Mouse (Mus musculus): ENCODE data around the gene 4930432M17Rik. TPM values are rescaled to one million over a fixed set of nuclear protein-coding genes. Genes with fewer than 3 reads are reported as not detected.

4930432M17Rik gene
- polyA plus RNA-seq, 1 experiment, result not detected

- no peaks in the 10 kb centered on the region for H3K9me3 ChIP-seq (replicated peaks; ENCODE audit: control insufficient read depth, insufficient read depth, low read length, poor library complexity, severe bottlenecking)
- H3K9ac ChIP-seq (ENCODE audit: low read depth, poor library complexity, severe bottlenecking), result no peak overlapping the region
- no peak overlapping the region for H3K4me3 ChIP-seq (ENCODE audit: low read depth, low read length)
- TF ChIP-seq EP300 (IDR thresholded peaks at IDR 0.05; ENCODE audit: insufficient read depth, low read depth, low read length), result no peak
- no peak for TF ChIP-seq POLR2A (IDR thresholded peaks at IDR 0.05; ENCODE audit: insufficient read depth, low read length)
- no peak for TF ChIP-seq CTCF (IDR thresholded peaks at IDR 0.05; ENCODE audit: low read depth, low read length)
- no peak overlapping the region for H3K27ac ChIP-seq (ENCODE audit: insufficient read depth, low read length)
- no peaks in the 10 kb centered on the region for H3K27me3 ChIP-seq (ENCODE audit: control insufficient read depth, insufficient read depth, low read length, poor library complexity, severe bottlenecking)
- no peaks in the 10 kb centered on the region for H3K36me3 ChIP-seq (ENCODE audit: control insufficient read depth, insufficient read depth, low read length, poor library complexity, severe bottlenecking)
- no peaks in the 10 kb centered on the region for H3K4me1 ChIP-seq (ENCODE audit: control insufficient read depth, insufficient read depth, low read length)
Measured at GRCm38 (mm10) chr3:121679443-121679842, 8.9 kb downstream of the 4930432M17Rik start.

- Histone ChIP-seq H3K9ac (ENCODE audit: low read depth, poor library complexity, severe bottlenecking) (no peak overlapping the region), H3K4me1 (ENCODE audit: control insufficient read depth, insufficient read depth, low read length) (no peaks in the 10 kb centered on the region), H3K36me3 (ENCODE audit: control insufficient read depth, insufficient read depth, low read length, poor library complexity, severe bottlenecking) (no peaks in the 10 kb centered on the region), H3K27ac (ENCODE audit: insufficient read depth, low read length) (no peak overlapping the region), H3K9me3 (replicated peaks; ENCODE audit: control insufficient read depth, insufficient read depth, low read length, poor library complexity, severe bottlenecking) (no peaks in the 10 kb centered on the region), H3K4me3 (ENCODE audit: low read depth, low read length) (no peak overlapping the region), H3K27me3 (ENCODE audit: control insufficient read depth, insufficient read depth, low read length, poor library complexity, severe bottlenecking) (no peaks in the 10 kb centered on the region)
- no peak for TF ChIP-seq EP300 (IDR thresholded peaks at IDR 0.05; ENCODE audit: insufficient read depth, low read depth, low read length)
- TF ChIP-seq CTCF (IDR thresholded peaks at IDR 0.05; ENCODE audit: low read depth, low read length), result no peak
- no peak for TF ChIP-seq POLR2A (IDR thresholded peaks at IDR 0.05; ENCODE audit: insufficient read depth, low read length)
Measured at GRCm38 (mm10) chr3:121680187-121680586, 9.6 kb downstream of the 4930432M17Rik start.

GRCm38 (mm10) chr3:121682439-121683411 is 12.2 kb downstream of the 4930432M17Rik start:
- Histone ChIP-seq H3K4me1 (ENCODE audit: control insufficient read depth, insufficient read depth, low read length) (no peaks in the 10 kb centered on the region), H3K27ac (ENCODE audit: insufficient read depth, low read length) (no peak overlapping the region), H3K36me3 (ENCODE audit: control insufficient read depth, insufficient read depth, low read length, poor library complexity, severe bottlenecking) (no peaks in the 10 kb centered on the region), H3K9ac (ENCODE audit: low read depth, poor library complexity, severe bottlenecking) (no peak overlapping the region), H3K9me3 (replicated peaks; ENCODE audit: control insufficient read depth, insufficient read depth, low read length, poor library complexity, severe bottlenecking) (no peaks in the 10 kb centered on the region), H3K27me3 (ENCODE audit: control insufficient read depth, insufficient read depth, low read length, poor library complexity, severe bottlenecking) (no peaks in the 10 kb centered on the region), H3K4me3 (ENCODE audit: low read depth, low read length) (no peak overlapping the region)
- TF ChIP-seq EP300 (IDR thresholded peaks at IDR 0.05; ENCODE audit: insufficient read depth, low read depth, low read length), result no peak
- TF ChIP-seq POLR2A (IDR thresholded peaks at IDR 0.05; ENCODE audit: insufficient read depth, low read length), result no peak
- no peak for TF ChIP-seq CTCF (IDR thresholded peaks at IDR 0.05; ENCODE audit: low read depth, low read length)

- Histone ChIP-seq H3K9me3 (replicated peaks; ENCODE audit: control insufficient read depth, insufficient read depth, low read length, poor library complexity, severe bottlenecking) (no peaks in the 10 kb centered on the region), H3K27me3 (ENCODE audit: control insufficient read depth, insufficient read depth, low read length, poor library complexity, severe bottlenecking) (no peaks in the 10 kb centered on the region), H3K27ac (ENCODE audit: insufficient read depth, low read length) (no peak overlapping the region), H3K4me3 (ENCODE audit: low read depth, low read length) (no peak overlapping the region), H3K4me1 (ENCODE audit: control insufficient read depth, insufficient read depth, low read length) (no peaks in the 10 kb centered on the region), H3K36me3 (ENCODE audit: control insufficient read depth, insufficient read depth, low read length, poor library complexity, severe bottlenecking) (no peaks in the 10 kb centered on the region), H3K9ac (ENCODE audit: low read depth, poor library complexity, severe bottlenecking) (no peak overlapping the region)
- TF ChIP-seq POLR2A (IDR thresholded peaks at IDR 0.05; ENCODE audit: insufficient read depth, low read length) (no peak), EP300 (IDR thresholded peaks at IDR 0.05; ENCODE audit: insufficient read depth, low read depth, low read length) (no peak), CTCF (IDR thresholded peaks at IDR 0.05; ENCODE audit: low read depth, low read length) (no peak)
Measured at GRCm38 (mm10) chr3:121684552-121684951, 14.0 kb downstream of the 4930432M17Rik start.

GRCm38 (mm10) chr3:121684963-121685362 is 14.4 kb downstream of the 4930432M17Rik start:
- H3K9me3 ChIP-seq (replicated peaks; ENCODE audit: control insufficient read depth, insufficient read depth, low read length, poor library complexity, severe bottlenecking), result no peaks in the 10 kb centered on the region
- no peak overlapping the region for H3K27ac ChIP-seq (ENCODE audit: insufficient read depth, low read length)
- no peak overlapping the region for H3K4me3 ChIP-seq (ENCODE audit: low read depth, low read length)
- no peaks in the 10 kb centered on the region for H3K27me3 ChIP-seq (ENCODE audit: control insufficient read depth, insufficient read depth, low read length, poor library complexity, severe bottlenecking)
- no peak for TF ChIP-seq EP300 (IDR thresholded peaks at IDR 0.05; ENCODE audit: insufficient read depth, low read depth, low read length)
- TF ChIP-seq CTCF (IDR thresholded peaks at IDR 0.05; ENCODE audit: low read depth, low read length), result no peak
- no peak for TF ChIP-seq POLR2A (IDR thresholded peaks at IDR 0.05; ENCODE audit: insufficient read depth, low read length)
- H3K9ac ChIP-seq (ENCODE audit: low read depth, poor library complexity, severe bottlenecking), result no peak overlapping the region
- H3K4me1 ChIP-seq (ENCODE audit: control insufficient read depth, insufficient read depth, low read length), result no peaks in the 10 kb centered on the region
- no peaks in the 10 kb centered on the region for H3K36me3 ChIP-seq (ENCODE audit: control insufficient read depth, insufficient read depth, low read length, poor library complexity, severe bottlenecking)

- Histone ChIP-seq H3K4me3 (ENCODE audit: low read depth, low read length) (no peak overlapping the region), H3K4me1 (ENCODE audit: control insufficient read depth, insufficient read depth, low read length) (no peaks in the 10 kb centered on the region), H3K9ac (ENCODE audit: low read depth, poor library complexity, severe bottlenecking) (no peak overlapping the region), H3K36me3 (ENCODE audit: control insufficient read depth, insufficient read depth, low read length, poor library complexity, severe bottlenecking) (no peaks in the 10 kb centered on the region), H3K27me3 (ENCODE audit: control insufficient read depth, insufficient read depth, low read length, poor library complexity, severe bottlenecking) (no peaks in the 10 kb centered on the region), H3K9me3 (replicated peaks; ENCODE audit: control insufficient read depth, insufficient read depth, low read length, poor library complexity, severe bottlenecking) (no peaks in the 10 kb centered on the region), H3K27ac (ENCODE audit: insufficient read depth, low read length) (no peak overlapping the region)
- TF ChIP-seq CTCF (IDR thresholded peaks at IDR 0.05; ENCODE audit: low read depth, low read length), result no peak
- TF ChIP-seq EP300 (IDR thresholded peaks at IDR 0.05; ENCODE audit: insufficient read depth, low read depth, low read length), result no peak
- TF ChIP-seq POLR2A (IDR thresholded peaks at IDR 0.05; ENCODE audit: insufficient read depth, low read length), result no peak
Measured at GRCm38 (mm10) chr3:121685985-121686384, 15.4 kb downstream of the 4930432M17Rik start.

Measured in ES-Bruce4 (cell line).